Mouse (Mus musculus) liver (tissue): ENCODE measurements around the gene Taf9.

Experiments
- DNase-seq: peaks from one replicate; pipeline ENCODE4 v3.0.0-alpha.2; 2020; ENCODE audit warnings: mixed read lengths

Gene Taf9

DNA sequence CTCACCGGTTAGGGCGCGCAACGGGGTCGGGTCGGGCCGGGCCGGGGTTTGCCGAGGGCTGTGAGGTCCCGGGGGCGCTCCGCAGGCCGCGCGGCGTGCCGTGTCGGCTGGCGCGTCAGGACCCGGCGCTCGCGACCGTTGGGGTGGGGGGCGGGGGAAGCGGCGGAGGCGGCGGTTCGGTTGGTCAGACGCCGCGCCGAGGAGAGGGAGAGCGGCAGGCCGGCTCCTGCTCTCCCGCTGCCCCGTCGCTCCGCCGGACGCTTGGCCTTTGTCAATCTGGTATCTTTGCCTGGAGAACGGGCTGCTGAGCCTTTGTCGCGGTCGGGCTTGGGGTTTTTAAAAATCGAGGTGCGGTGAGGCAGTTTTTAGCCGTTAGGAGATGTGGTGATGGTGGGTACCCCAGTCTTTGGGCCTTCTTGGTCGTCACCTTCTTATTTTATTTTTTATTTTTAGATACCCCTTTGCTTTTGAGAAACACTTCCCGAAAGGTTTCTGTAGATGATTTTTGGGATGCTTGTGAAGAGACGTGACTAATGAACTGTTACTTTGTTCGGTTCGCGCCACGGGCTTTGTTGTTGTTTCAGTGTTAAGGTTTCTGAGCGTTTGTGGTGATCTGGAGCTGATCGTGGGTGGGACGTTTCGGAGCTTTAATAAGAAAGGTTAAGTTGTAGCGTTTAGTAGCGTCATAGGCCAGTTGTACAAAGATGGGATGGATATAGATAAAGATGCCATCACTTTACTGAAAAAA lies at the start of gene Taf9:
Gene Taf9, plus strand, starts transcription at position 141 of the 748 bp plus-strand sequence.
- DNase-seq, result no peak

- peak; percentile 30 for DNase-seq
These were observed 49.0 kb upstream of the Taf9 start for GRCm38 (mm10) chr13:100602239-100602902.

DNA sequence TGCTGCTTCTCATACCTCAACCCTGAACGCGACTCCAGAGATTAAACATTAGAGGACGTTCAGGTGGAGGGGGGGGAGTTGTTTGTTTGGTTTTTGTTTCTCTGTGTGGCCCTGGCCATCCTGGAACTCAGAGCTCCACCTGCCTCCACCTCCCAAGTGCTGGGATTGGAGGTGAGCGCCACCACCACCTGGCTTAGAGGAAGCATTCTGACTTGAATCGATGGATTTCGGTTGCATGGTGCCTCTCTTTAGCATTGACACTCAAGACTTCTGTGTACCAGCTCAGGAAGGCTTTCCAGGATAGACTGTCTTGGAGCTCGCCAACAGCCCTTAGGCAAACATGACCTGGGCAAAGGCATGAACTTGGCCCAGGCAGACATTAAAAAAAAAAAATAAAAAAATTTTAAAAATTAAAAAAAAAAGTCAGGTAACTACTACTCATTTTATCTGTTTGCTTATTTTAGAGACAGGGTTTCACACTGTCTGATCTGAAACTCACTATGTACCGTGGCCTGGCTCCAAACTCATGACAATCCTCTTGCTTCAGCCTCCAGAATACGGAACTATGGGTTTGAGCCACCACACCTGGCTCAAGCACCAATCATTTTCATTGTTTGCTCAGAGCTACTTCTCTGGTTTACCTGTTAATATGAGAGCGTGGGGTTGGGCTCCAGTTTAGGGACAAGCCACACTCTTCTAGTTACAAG lies 48.2 kb upstream of the Taf9 start:
- DNase-seq, result no peak

DNA sequence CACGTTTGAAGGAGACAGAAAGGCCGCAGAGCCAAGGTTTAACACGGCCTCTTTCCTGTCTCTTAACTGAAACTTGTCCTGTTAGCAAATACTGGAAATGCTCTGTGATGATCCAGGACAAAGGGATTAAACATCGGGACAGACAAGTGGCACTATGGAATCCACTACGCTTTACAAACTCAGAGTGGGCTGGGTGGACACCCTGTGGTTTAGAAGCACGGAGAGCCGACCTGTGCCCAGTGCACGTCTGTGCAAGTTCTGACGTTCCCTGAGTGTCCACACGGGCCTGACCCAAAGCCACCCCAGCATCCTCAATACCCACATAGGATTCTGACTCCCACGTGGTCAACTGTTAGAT lies 47.7 kb upstream of the Taf9 start:
- DNase-seq, result no peak

DNA sequence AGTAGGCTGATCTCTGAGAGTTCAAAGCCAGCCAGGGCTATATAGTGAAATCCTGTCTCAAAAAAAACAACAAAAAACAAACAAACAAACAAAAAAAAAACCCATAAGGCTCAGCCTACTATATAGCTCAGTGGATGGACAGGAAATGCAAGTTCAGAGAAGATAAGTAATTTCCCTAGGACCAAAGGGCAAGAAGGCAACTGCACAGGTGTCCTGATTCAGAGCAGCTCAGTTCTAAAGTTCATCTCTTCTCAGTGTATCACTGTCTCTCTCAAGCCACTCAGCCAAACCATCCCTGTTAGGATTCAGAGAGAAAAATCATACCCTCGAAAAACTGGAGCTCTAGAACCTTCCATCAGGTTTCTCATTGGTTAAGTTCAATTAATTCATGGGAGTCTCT lies 45.5 kb upstream of the Taf9 start:
- DNase-seq, result no peak

DNA sequence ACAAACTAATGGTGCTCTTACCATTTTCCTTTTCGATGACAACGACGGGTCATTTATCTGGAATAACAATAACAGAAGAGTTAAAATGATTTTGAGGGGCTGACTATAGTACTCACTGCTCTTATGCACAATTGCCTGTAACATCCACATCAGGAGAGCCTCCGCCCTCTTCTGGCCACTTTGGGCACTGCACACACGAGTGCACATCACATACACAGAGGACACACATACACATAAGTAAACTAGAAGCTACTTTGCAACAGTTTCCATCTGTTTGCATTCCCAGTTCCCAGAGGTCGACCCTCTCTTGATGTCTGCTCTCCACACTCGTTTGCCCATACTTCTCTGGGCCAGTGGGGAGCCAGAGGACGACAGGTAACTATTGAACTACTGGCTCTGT lies 43.6 kb upstream of the Taf9 start:
- no peak for DNase-seq

GRCm38 (mm10) chr13:100611266-100611665 lies 40.1 kb upstream of the Taf9 start:
- no peak for DNase-seq

GRCm38 (mm10) chr13:100612251-100612650 lies 39.1 kb upstream of the Taf9 start:
- DNase-seq, result no peak

- DNase-seq, result no peak
These were observed 38.5 kb upstream of the Taf9 start for GRCm38 (mm10) chr13:100612903-100613302.

DNA sequence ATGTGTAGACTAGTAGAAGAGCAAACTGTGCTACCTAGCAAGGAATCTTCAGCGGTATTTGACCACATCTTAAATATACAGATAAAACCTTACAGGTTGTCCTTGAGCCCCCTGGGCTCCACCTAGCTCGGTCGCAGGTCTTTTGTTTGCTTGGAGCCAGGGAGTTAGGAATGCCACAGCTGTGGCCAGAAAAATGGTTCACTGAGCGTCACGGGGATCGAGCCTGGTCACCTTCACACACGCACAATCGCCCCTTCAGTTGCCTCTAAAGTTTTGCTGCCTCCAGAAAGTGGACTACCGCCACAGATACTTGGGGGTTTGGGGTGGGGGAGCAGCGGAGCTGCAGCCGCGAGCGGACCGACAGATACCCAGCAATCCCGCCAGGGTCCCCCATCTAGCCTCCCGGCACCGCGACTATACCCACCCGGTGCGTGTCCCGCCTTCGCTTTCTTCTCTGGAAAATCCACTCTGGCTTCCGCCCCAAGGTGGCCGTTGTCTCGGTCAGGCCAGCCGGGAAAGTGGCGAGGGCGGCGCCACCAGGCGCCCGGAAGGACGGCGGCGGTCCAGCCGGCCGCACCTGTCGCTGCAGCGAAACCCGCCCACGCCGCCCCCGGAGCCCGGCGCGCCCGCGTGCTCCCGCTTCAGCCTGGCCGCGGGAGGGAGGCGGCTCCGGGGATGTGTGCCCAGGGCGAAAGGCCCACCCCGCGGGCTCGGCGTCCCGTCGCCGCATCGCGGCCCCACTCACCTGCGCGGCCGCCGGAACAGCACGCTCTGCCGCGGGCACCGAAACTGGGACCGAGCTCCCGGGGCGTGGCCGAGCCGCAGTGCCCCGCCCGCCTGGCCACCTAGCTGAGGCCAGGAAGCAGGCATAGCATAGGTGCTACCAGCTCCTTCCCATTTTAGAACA lies 34.9 kb upstream of the Taf9 start, which contains the start of gene Marveld2:
Gene Marveld2, minus strand, starts transcription at position 791 of the 907 bp plus-strand sequence.
- peak; percentile 67 for DNase-seq

GRCm38 (mm10) chr13:100617583-100617982 lies 33.8 kb upstream of the Taf9 start:
- no peak for DNase-seq

DNA sequence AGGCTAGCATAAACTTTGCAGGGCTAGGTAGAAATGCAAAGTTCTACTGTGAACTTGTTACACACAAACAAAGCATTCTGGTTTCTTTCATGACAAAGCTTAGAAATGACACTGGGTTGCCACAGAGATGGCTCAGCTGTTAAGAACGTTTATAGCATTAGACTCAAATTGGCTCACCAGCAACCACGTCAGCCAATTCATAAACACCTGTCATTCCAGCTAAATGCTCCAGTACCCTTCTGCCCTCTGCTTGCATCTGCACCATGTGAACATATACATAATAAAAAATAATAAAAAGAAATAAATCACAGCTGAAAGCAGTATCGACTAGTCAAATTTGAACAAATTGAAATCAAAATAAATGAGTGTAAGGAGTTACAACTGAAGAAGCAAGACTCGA lies 29.1 kb upstream of the Taf9 start:
- DNase-seq, result no peak

DNA sequence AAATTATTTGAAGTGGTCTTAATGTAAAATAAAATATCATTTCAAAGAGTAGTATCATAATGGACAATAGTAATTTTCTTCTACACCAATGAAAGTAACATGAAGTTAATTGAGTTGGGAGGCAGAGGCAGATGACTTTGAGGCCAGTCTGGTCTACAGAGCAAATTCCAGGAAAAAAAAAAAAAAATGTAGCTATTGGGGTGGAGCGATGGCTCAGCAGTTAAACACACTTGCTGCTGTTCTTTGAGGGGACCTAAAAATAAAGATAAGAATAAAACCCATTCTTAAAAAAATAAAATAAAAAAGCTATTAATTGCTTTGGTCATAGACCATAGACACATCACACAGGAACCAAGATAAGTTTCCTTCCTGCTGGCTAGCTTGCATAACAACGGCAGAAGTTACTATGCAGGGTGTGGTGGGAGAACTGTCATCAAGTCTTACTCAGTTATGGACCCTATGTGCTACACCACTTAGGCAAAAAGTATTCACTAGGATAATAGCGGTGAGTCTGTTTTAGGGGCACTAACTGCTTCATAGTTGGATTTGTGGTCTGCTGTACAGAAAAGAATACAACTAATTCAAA lies 17.2 kb upstream of the Taf9 start:
- DNase-seq, result no peak

- no peak for DNase-seq
These were observed 8.7 kb upstream of the Taf9 start for GRCm38 (mm10) chr13:100642471-100643209.

- no peak for DNase-seq
These were observed 3.2 kb upstream of the Taf9 start for GRCm38 (mm10) chr13:100648223-100648622.

- peak; percentile 95 for DNase-seq
These were observed 585 bp upstream of the Taf9 start, which contains the start of the genes Ak6 and Rad17 for GRCm38 (mm10) chr13:100650550-100651438. TSS of gene Ak6 (plus strand) at chr13:100650979. TSS of gene Rad17 (minus strand) at chr13:100651051.

- no peak for DNase-seq
These were observed 6.7 kb downstream of the Taf9 start for GRCm38 (mm10) chr13:100658091-100658490.

- DNase-seq, result peak; percentile 75
These were observed 8.6 kb downstream of the Taf9 start for GRCm38 (mm10) chr13:100659864-100660456.

GRCm38 (mm10) chr13:100669291-100670022 lies 18.1 kb downstream of the Taf9 start, which contains the start of gene Ccdc125:
TSS of gene Ccdc125 (plus strand) at chr13:100669717.
- peak; percentile 31 for DNase-seq
